38 mouse cellular contexts compared by ENCODE assay signal in genomic region chr6:65906657-65907182, GRCm38 (mm10). TPM values are rescaled to one million over a fixed set of nuclear protein-coding genes. Genes with fewer than 3 reads are reported as not detected.
"Had no signal": no experiment of that assay in that cellular context is flagged by ENCODE, and none has a peak within 500 bp of the region (broad histone marks: within the 10 kb centered on the region; RNA-seq: fewer than 3 reads in every experiment).

No protein-coding gene starts in this region.

- H3K4me2 ChIP-seq: heart, embryonic 11.5 days; heart, embryonic 12.5 days; heart, embryonic 13.5 days; heart, embryonic 15.5 days; hindbrain, embryonic 12.5 days; hindbrain, embryonic 13.5 days; hindbrain, embryonic 14.5 days; hindbrain, embryonic 15.5 days; intestine, embryonic 15.5 days had no signal

- DNase-seq: heart, adult 18-20 months; heart, adult 2 months; heart, postnatal 10 days; heart, postnatal 14 days; heart, postnatal 36 days; heart, postnatal 4 days; kidney, adult 11 months; kidney, adult 2 months; kidney, adult 8-10 months; kidney, adult 9 months; kidney, postnatal 14 days; kidney, postnatal 4 days; layer of hippocampus, adult 9-11 months; layer of hippocampus, postnatal 36 days had no signal

- H3K4me3 ChIP-seq: heart, adult 2 months; heart, embryonic 10.5 days; heart, embryonic 12.5 days; heart, embryonic 13.5 days; heart, embryonic 15.5 days; hindbrain, embryonic 10.5 days; hindbrain, embryonic 12.5 days; hindbrain, embryonic 13.5 days; hindbrain, embryonic 15.5 days; intestine, embryonic 15.5 days; layer of hippocampus, adult 2 months; left cerebral cortex, adult 2 months had no signal

- H3K9ac ChIP-seq: heart, embryonic 12.5 days; heart, embryonic 13.5 days; heart, embryonic 15.5 days; hindbrain, embryonic 12.5 days; hindbrain, embryonic 13.5 days; hindbrain, embryonic 14.5 days; hindbrain, embryonic 15.5 days; intestine, embryonic 15.5 days had no signal

- H3K27ac ChIP-seq: heart, adult 2 months; heart, embryonic 10.5 days; heart, embryonic 13.5 days; heart, embryonic 15.5 days; hindbrain, embryonic 10.5 days; hindbrain, embryonic 12.5 days; hindbrain, embryonic 13.5 days; hindbrain, embryonic 14.5 days; hindbrain, embryonic 15.5 days; hindbrain, postnatal 0 days; intestine, embryonic 15.5 days; layer of hippocampus, adult 2 months; left cerebral cortex, adult 2 months had no signal

- H3K9me3 ChIP-seq: heart, embryonic 10.5 days; heart, embryonic 12.5 days; heart, embryonic 13.5 days; heart, embryonic 15.5 days; hindbrain, embryonic 10.5 days; hindbrain, embryonic 12.5 days; hindbrain, embryonic 13.5 days; hindbrain, embryonic 15.5 days; intestine, embryonic 15.5 days had no signal

- H3K36me3 ChIP-seq: hindbrain, embryonic 12.5 days; hindbrain, embryonic 13.5 days; hindbrain, embryonic 15.5 days; intestine, embryonic 15.5 days had no signal

- ATAC-seq: hindbrain, embryonic 16.5 days; hindbrain, postnatal 0 days; inflammation-experienced regulatory T-cells, adult 6 months; intestine, embryonic 15.5 days; intestine, embryonic 16.5 days; intestine, postnatal 0 days had no signal

- H3K27me3 ChIP-seq: heart, embryonic 12.5 days; heart, embryonic 13.5 days; heart, embryonic 15.5 days; hindbrain, embryonic 12.5 days; hindbrain, embryonic 13.5 days; hindbrain, embryonic 15.5 days; intestine, embryonic 15.5 days had no signal

- H3K4me1 ChIP-seq: heart, embryonic 10.5 days; heart, embryonic 12.5 days; heart, embryonic 13.5 days; heart, embryonic 15.5 days; hindbrain, embryonic 10.5 days; hindbrain, embryonic 12.5 days; hindbrain, embryonic 13.5 days; hindbrain, embryonic 15.5 days; intestine, embryonic 15.5 days had no signal

RNA-seq across cellular contexts. Expression of gene 4930544G11Rik, which starts 45.7 kb away (rescaled TPM):
- polyA plus RNA-seq: heart, adult 2 months; heart, embryonic 10.5 days; heart, embryonic 11.5 days; heart, embryonic 12.5 days; heart, embryonic 13.5 days; heart, embryonic 14.5 days; heart, embryonic 15.5 days; heart, embryonic 16.5 days; heart, postnatal 0 days; hindbrain, embryonic 10.5 days; hindbrain, embryonic 11.5 days; hindbrain, embryonic 12.5 days; hindbrain, embryonic 13.5 days; hindbrain, embryonic 14.5 days; hindbrain, embryonic 15.5 days; hindbrain, embryonic 16.5 days; hindbrain, postnatal 0 days; inflammation-experienced regulatory T-cells, adult 6 months; intestine, embryonic 14.5 days; intestine, embryonic 15.5 days; intestine, embryonic 16.5 days; intestine, postnatal 0 days; large intestine, adult 2 months had no signal
